Mouse (Mus musculus): ENCODE measurements around the gene Ubr4.

DNA sequence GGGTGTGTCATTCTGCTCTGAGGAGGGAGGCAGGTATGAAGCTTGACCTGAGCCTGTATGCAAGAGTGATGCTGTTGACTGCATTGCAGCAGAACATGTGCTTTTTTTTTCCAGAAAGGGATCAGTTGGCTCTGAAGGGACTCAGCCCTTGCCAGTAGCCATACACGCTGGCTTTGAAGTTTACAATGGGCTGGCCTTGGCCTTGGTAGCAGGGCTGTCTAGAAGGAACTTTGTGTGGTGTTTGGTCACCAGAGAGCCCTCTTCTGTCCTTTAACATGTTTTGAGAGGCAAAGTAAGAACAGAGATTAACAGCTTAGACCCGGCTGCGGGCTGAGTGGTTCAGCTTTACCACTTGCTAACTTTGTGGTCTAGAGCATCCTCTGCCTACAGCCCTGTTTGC is 14.9 kb downstream of the Ubr4 start:
- TF ChIP-seq CTCF (IDR thresholded peaks at IDR 0.05; ENCODE audit: extremely low read depth, insufficient read depth, low read length): no peak
- TF ChIP-seq POLR2A (IDR thresholded peaks at IDR 0.05; ENCODE audit: extremely low read depth, insufficient read depth, low read length): no peak

All from cortical plate, adult 2 months (tissue).